Mouse (Mus musculus) MEL (cell line): ENCODE results near the gene Coro7. TPM values are rescaled to one million over a fixed set of nuclear protein-coding genes. Genes with fewer than 3 reads are reported as not detected.

Experiments used
- DNase-seq: peaks from one replicate; pipeline ENCODE4 v3.0.0; 2011; ENCODE audit warnings: low read depth, low spot score
- H3K27ac ChIP-seq: 2 replicates; pipeline ENCODE4 v1.5.1; 2012; ENCODE audit warnings: low read depth, mild to moderate bottlenecking, control low read depth, low read length, moderate library complexity; ENCODE audit not compliant: control insufficient read depth
- H3K27me3 ChIP-seq, 2 experiments: fragments of 150-350 bp in 1 of 2; sonication (generic) in 1 of 2; 2 replicates each; pipeline ENCODE4 v1.6.1; 2012; ENCODE audit warnings: low read length in 2 of 2, mild to moderate bottlenecking in 2 of 2, improper control_type of control experiment in 1 of 2, moderate library complexity in 1 of 2; ENCODE audit not compliant: insufficient read depth in 2 of 2, control insufficient read depth in 1 of 2
- H3K36me3 ChIP-seq, 2 experiments: 2 replicates each; pipeline ENCODE4 v1.6.1; 2012 to 2014; ENCODE audit warnings: low read length in 2 of 2, improper control_type of control experiment in 1 of 2, inconsistent platforms in 1 of 2, mild to moderate bottlenecking in 1 of 2; ENCODE audit not compliant: insufficient read depth in 2 of 2, control insufficient read depth in 1 of 2
- H3K4me1 ChIP-seq, 2 experiments: fragments of 150-350 bp in 1 of 2; sonication (generic) in 1 of 2; 2 replicates each; pipeline ENCODE4 v1.6.1; 2012; ENCODE audit warnings: low read length in 2 of 2, improper control_type of control experiment in 1 of 2, mild to moderate bottlenecking in 1 of 2; ENCODE audit not compliant: insufficient read depth in 2 of 2, control insufficient read depth in 1 of 2
- H3K4me3 ChIP-seq, 2 experiments: fragments of 150-350 bp in 1 of 2; sonication (generic) in 1 of 2; 2 replicates each; pipeline ENCODE4 v1.5.1; 2012; ENCODE audit warnings: low read depth in 2 of 2, low read length in 2 of 2, mild to moderate bottlenecking in 2 of 2, moderate library complexity in 2 of 2, control low read depth in 1 of 2, improper control_type of control experiment in 1 of 2; ENCODE audit not compliant: control insufficient read depth in 1 of 2, insufficient read depth in 1 of 2
- H3K79me2 ChIP-seq: 2 replicates; pipeline ENCODE4 v1.6.1; 2012; ENCODE audit warnings: mild to moderate bottlenecking, low read length, moderate library complexity; ENCODE audit not compliant: control insufficient read depth, poor library complexity, insufficient read depth
- H3K9ac ChIP-seq: 2 replicates; pipeline ENCODE4 v1.6.1; 2012; ENCODE audit warnings: low read depth, mild to moderate bottlenecking, control low read depth, low read length, moderate library complexity; ENCODE audit not compliant: control insufficient read depth, poor library complexity, severe bottlenecking
- H3K9me3 ChIP-seq: fragments of 150-350 bp; sonication (generic); replicated peaks from 2 replicates; pipeline ENCODE4 v1.6.1; 2012; ENCODE audit warnings: mild to moderate bottlenecking, low read length, improper control_type of control experiment, moderate library complexity; ENCODE audit not compliant: insufficient read depth
- BHLHE40 ChIP-seq: IDR thresholded peaks from 2 replicates; pipeline ENCODE4 v1.6.1; 2012; ENCODE audit warnings: low read depth, mild to moderate bottlenecking, inconsistent platforms, low read length, improper control_type of control experiment, borderline replicate concordance
- CHD1 ChIP-seq: IDR thresholded peaks from 2 replicates; pipeline ENCODE4 v1.6.1; 2012; ENCODE audit warnings: low read depth, mild to moderate bottlenecking, inconsistent platforms, low read length, improper control_type of control experiment
- E2F4 ChIP-seq: IDR thresholded peaks from 2 replicates; pipeline ENCODE4 v1.6.1; 2011; ENCODE audit warnings: low read depth, low read length, improper control_type of control experiment, borderline replicate concordance
- EP300 ChIP-seq, 2 experiments: IDR thresholded peaks; 2 replicates each; pipeline ENCODE4 v1.6.1; 2011; ENCODE audit warnings: improper control_type of control experiment in 2 of 2, low read length in 2 of 2, low read depth in 1 of 2, mild to moderate bottlenecking in 1 of 2
- HCFC1 ChIP-seq: IDR thresholded peaks from 2 replicates; pipeline ENCODE4 v1.6.1; 2012; ENCODE audit warnings: low read depth, mild to moderate bottlenecking, inconsistent platforms, low read length, improper control_type of control experiment, moderate library complexity
- JUND ChIP-seq: IDR thresholded peaks from 2 replicates; pipeline ENCODE4 v1.6.1; 2011; ENCODE audit warnings: low read depth, mild to moderate bottlenecking, improper control_type of control experiment, low read length
- KAT2A ChIP-seq: conservative IDR thresholded peaks from 2 replicates; pipeline ENCODE4 v1.6.1; 2012; ENCODE audit warnings: low read depth, low read length, improper control_type of control experiment, inconsistent platforms
- MAFK ChIP-seq: IDR thresholded peaks from 2 replicates; pipeline ENCODE4 v1.6.1; 2011; ENCODE audit warnings: low read depth, mild to moderate bottlenecking, low read length, improper control_type of control experiment, borderline replicate concordance
- MAX ChIP-seq: IDR thresholded peaks from 2 replicates; pipeline ENCODE4 v1.6.1; 2011; ENCODE audit warnings: low read length, improper control_type of control experiment
- MEF2A ChIP-seq: IDR thresholded peaks from 2 replicates; pipeline ENCODE4 v1.6.1; 2014; ENCODE audit warnings: low read depth, mild to moderate bottlenecking, inconsistent platforms, low read length, improper control_type of control experiment; ENCODE audit not compliant: poor library complexity, insufficient replicate concordance, severe bottlenecking; ENCODE audit errors: extremely low read depth
- MYB ChIP-seq: IDR thresholded peaks from 2 replicates; pipeline ENCODE4 v1.6.1; 2011; ENCODE audit warnings: mild to moderate bottlenecking, low read depth, low read length, improper control_type of control experiment
- MYC ChIP-seq: IDR thresholded peaks from 2 replicates; pipeline ENCODE4 v1.6.1; 2011; ENCODE audit warnings: low read depth, mild to moderate bottlenecking, low read length, improper control_type of control experiment, moderate library complexity
- NRF1 ChIP-seq: IDR thresholded peaks from 2 replicates; pipeline ENCODE4 v1.6.1; 2014; ENCODE audit warnings: low read depth, mild to moderate bottlenecking, inconsistent platforms, low read length, improper control_type of control experiment, moderate library complexity; ENCODE audit not compliant: poor library complexity, insufficient read depth, severe bottlenecking
- POLR2A ChIP-seq, 2 experiments: IDR thresholded peaks; 2 replicates each; pipeline ENCODE4 v1.6.1; 2011 to 2012; ENCODE audit warnings: low read length in 2 of 2, mild to moderate bottlenecking in 2 of 2, control low read depth in 1 of 2, improper control_type of control experiment in 1 of 2, low read depth in 1 of 2, moderate library complexity in 1 of 2; ENCODE audit not compliant: control insufficient read depth in 1 of 2, insufficient read depth in 1 of 2, poor library complexity in 1 of 2
- POLR2AphosphoS2 ChIP-seq: IDR thresholded peaks from 2 replicates; pipeline ENCODE4 v1.6.1; 2011; ENCODE audit warnings: low read length, improper control_type of control experiment
- RAD21 ChIP-seq: IDR thresholded peaks from 2 replicates; pipeline ENCODE4 v1.6.1; 2011; ENCODE audit warnings: mild to moderate bottlenecking, low read depth, low read length, improper control_type of control experiment
- RCOR1 ChIP-seq: IDR thresholded peaks from 2 replicates; pipeline ENCODE4 v1.6.1; 2012; ENCODE audit warnings: low read depth, mild to moderate bottlenecking, inconsistent platforms, low read length, improper control_type of control experiment
- SIN3A ChIP-seq: IDR thresholded peaks from 2 replicates; pipeline ENCODE4 v1.6.1; 2012; ENCODE audit warnings: low read length, improper control_type of control experiment, inconsistent platforms
- SMC3 ChIP-seq: IDR thresholded peaks from 2 replicates; pipeline ENCODE4 v1.6.1; 2011; ENCODE audit warnings: low read depth, low read length, improper control_type of control experiment
- TAL1 ChIP-seq: IDR thresholded peaks from 2 replicates; pipeline ENCODE4 v1.6.1; 2012; ENCODE audit warnings: mild to moderate bottlenecking, inconsistent platforms, low read length, moderate library complexity, mixed read lengths
- UBTF ChIP-seq: IDR thresholded peaks from 2 replicates; pipeline ENCODE4 v1.6.1; 2012; ENCODE audit warnings: low read depth, mild to moderate bottlenecking, inconsistent platforms, low read length, improper control_type of control experiment, moderate library complexity, borderline replicate concordance; ENCODE audit not compliant: insufficient read depth
- USF1 ChIP-seq: IDR thresholded peaks from 2 replicates; pipeline ENCODE4 v1.6.1; 2014; ENCODE audit warnings: low read depth, mild to moderate bottlenecking, inconsistent platforms, low read length, improper control_type of control experiment, moderate library complexity
- ZMIZ1 ChIP-seq: IDR thresholded peaks from 2 replicates; pipeline ENCODE4 v1.6.1; 2012; ENCODE audit warnings: low read depth, mild to moderate bottlenecking, inconsistent platforms, low read length, improper control_type of control experiment, moderate library complexity
- polyA plus RNA-seq, 2 experiments: library from polyadenylated mRNA; stranded (reverse) in 1 of 2; unstranded in 1 of 2; fragments of >175 nt in 1 of 2; fragments of >200 nt in 1 of 2; gene quantifications; 2 replicates each; pipeline versions ENCODE4 v1.2.1 to v1.2.4; 2012; ENCODE audit warnings: low replicate concordance in 2 of 2, low read depth in 1 of 2; ENCODE audit not compliant: insufficient read length in 2 of 2, insufficient read depth in 1 of 2, missing spikeins in 1 of 2
- total RNA-seq: library from RNA; depleted of rRNA; stranded (reverse); fragments of 300-350 nt; gene quantifications from 2 replicates; pipeline ENCODE4 v1.2.3, GENCODE M21; 2012

Coro7 gene
- total and polyA plus RNA-seq, 3 experiments, result 9.8 to 38.3 TPM; not detected in 1

DNA sequence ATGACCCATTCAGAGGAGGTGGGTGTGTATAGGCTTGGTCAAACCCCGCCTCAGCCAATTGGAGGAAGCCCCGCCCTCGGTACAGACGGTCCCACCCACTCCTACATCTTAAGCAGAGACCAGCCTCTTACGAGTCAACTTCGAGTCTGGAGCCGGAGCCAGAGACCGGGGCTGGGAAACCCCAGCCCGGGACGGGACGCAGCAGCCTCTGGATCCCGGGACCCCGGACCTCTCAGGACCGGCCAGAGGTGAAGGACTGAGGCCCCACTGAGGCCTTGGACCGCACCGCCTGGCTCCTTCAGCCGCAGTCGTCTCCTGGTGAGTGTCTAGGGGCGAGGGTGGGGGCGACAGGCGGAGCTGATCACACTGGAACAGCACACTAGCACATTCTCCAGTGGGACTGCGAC lies 39.7 kb downstream of the Coro7 start, which contains the start of the genes Vasn and Dnaja3:
Vasn (plus strand) TSS at position 111 of the 407 bp plus-strand sequence.
Dnaja3 (plus strand) TSS at position 159 of the 407 bp plus-strand sequence.
- TF ChIP-seq POLR2AphosphoS2 (no peak), SMC3 (no peak), UBTF (no peak), RAD21 (no peak), POLR2A (IDR thresholded peaks at IDR 0.05; ENCODE audit: control insufficient read depth in 1 of 2, insufficient read depth in 1 of 2, low read depth in 1 of 2, low read length in 2 of 2, poor library complexity in 1 of 2) (no peak), MAX (no peak), HCFC1 (no peak), EP300 (IDR thresholded peaks at IDR 0.05; ENCODE audit: low read depth in 1 of 2, low read length in 2 of 2) (no peak), NRF1 (no peak), BHLHE40 (no peak), USF1 (no peak), E2F4 (no peak), KAT2A (no peak), SIN3A (no peak), MEF2A (no peak), MYB (no peak), JUND (no peak), MYC (no peak)
- Histone ChIP-seq H3K4me1 (no peaks in the 10 kb centered on the region), H3K79me2 (no peaks in the 10 kb centered on the region), H3K9ac (no peak within 1 kb of the TSS), H3K36me3 (peaks cover 0 to 1% of the 10 kb centered on the region in 2 experiments; a peak in 1 of 4 replicates), H3K27me3 (no peaks in the 10 kb centered on the region), H3K9me3 (no peaks in the 10 kb centered on the region), H3K4me3 (no peak within 1 kb of the TSS), H3K27ac (no peak within 1 kb of the TSS)
- peak; percentile 65 for DNase-seq

DNA sequence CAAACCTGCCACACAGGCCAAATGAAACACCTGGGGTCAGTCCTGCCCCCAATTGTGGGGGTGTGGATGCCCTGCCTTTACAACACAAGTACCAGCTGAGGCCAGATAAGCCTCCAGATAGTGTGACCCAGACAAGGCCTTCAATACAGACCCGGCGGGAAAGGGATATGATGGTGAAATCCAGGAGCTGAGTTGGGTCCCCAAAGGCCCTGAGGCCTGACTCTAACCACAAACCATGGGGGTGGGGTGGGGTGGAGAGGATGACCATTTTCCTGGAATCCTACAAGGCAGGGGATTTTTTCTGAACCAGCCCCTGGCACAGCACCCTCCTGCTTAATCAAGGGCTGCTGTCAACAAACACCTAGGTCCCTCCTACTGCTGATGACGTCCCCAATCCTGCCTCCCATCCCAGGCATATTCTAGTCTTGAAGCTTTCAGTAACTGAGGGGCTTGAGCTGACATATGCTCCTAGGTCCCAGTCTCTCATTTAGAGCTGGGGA lies 40.6 kb downstream of the Coro7 start:
- TF ChIP-seq TAL1, result no peak
- no peak for TF ChIP-seq CHD1
- no peak for TF ChIP-seq POLR2AphosphoS2
- no peak for TF ChIP-seq MYC
- no peak for TF ChIP-seq MEF2A
- TF ChIP-seq SIN3A, result no peak
- TF ChIP-seq UBTF, result no peak
- no peak for TF ChIP-seq MAFK
- TF ChIP-seq ZMIZ1, result no peak
- no peak for TF ChIP-seq RCOR1
- no peak for TF ChIP-seq EP300 (IDR thresholded peaks at IDR 0.05; ENCODE audit: low read depth in 1 of 2, low read length in 2 of 2)
- Histone ChIP-seq H3K79me2 (no peaks in the 10 kb centered on the region), H3K9ac (no peak overlapping the region), H3K4me3 (no peak overlapping the region), H3K9me3 (no peaks in the 10 kb centered on the region), H3K4me1 (no peaks in the 10 kb centered on the region), H3K27ac (no peak overlapping the region), H3K36me3 (peaks cover 0 to 1% of the 10 kb centered on the region in 2 experiments; a peak in 1 of 4 replicates), H3K27me3 (no peaks in the 10 kb centered on the region)
- DNase-seq, result no peak
